Mouse (Mus musculus) MEL (cell line): ENCODE data around the gene P2rx3. TPM values are rescaled to one million over a fixed set of nuclear protein-coding genes. Genes with fewer than 3 reads are reported as not detected.

Source experiments
- DNase-seq: peaks from one replicate; pipeline ENCODE4 v3.0.0; 2011; ENCODE audit warnings: low read depth, low spot score
- H3K27ac ChIP-seq: 2 replicates; pipeline ENCODE4 v1.5.1; 2012; ENCODE audit warnings: low read depth, mild to moderate bottlenecking, control low read depth, low read length, moderate library complexity; ENCODE audit not compliant: control insufficient read depth
- H3K27me3 ChIP-seq, 2 experiments: fragments of 150-350 bp in 1 of 2; sonication (generic) in 1 of 2; 2 replicates each; pipeline ENCODE4 v1.6.1; 2012; ENCODE audit warnings: low read length in 2 of 2, mild to moderate bottlenecking in 2 of 2, improper control_type of control experiment in 1 of 2, moderate library complexity in 1 of 2; ENCODE audit not compliant: insufficient read depth in 2 of 2, control insufficient read depth in 1 of 2
- H3K36me3 ChIP-seq, 2 experiments: 2 replicates each; pipeline ENCODE4 v1.6.1; 2012 to 2014; ENCODE audit warnings: low read length in 2 of 2, improper control_type of control experiment in 1 of 2, inconsistent platforms in 1 of 2, mild to moderate bottlenecking in 1 of 2; ENCODE audit not compliant: insufficient read depth in 2 of 2, control insufficient read depth in 1 of 2
- H3K4me1 ChIP-seq, 2 experiments: fragments of 150-350 bp in 1 of 2; sonication (generic) in 1 of 2; 2 replicates each; pipeline ENCODE4 v1.6.1; 2012; ENCODE audit warnings: low read length in 2 of 2, improper control_type of control experiment in 1 of 2, mild to moderate bottlenecking in 1 of 2; ENCODE audit not compliant: insufficient read depth in 2 of 2, control insufficient read depth in 1 of 2
- H3K4me3 ChIP-seq, 2 experiments: fragments of 150-350 bp in 1 of 2; sonication (generic) in 1 of 2; 2 replicates each; pipeline ENCODE4 v1.5.1; 2012; ENCODE audit warnings: low read depth in 2 of 2, low read length in 2 of 2, mild to moderate bottlenecking in 2 of 2, moderate library complexity in 2 of 2, control low read depth in 1 of 2, improper control_type of control experiment in 1 of 2; ENCODE audit not compliant: control insufficient read depth in 1 of 2, insufficient read depth in 1 of 2
- H3K79me2 ChIP-seq: 2 replicates; pipeline ENCODE4 v1.6.1; 2012; ENCODE audit warnings: mild to moderate bottlenecking, low read length, moderate library complexity; ENCODE audit not compliant: control insufficient read depth, poor library complexity, insufficient read depth
- H3K9ac ChIP-seq: 2 replicates; pipeline ENCODE4 v1.6.1; 2012; ENCODE audit warnings: low read depth, mild to moderate bottlenecking, control low read depth, low read length, moderate library complexity; ENCODE audit not compliant: control insufficient read depth, poor library complexity, severe bottlenecking
- H3K9me3 ChIP-seq: fragments of 150-350 bp; sonication (generic); replicated peaks from 2 replicates; pipeline ENCODE4 v1.6.1; 2012; ENCODE audit warnings: mild to moderate bottlenecking, low read length, improper control_type of control experiment, moderate library complexity; ENCODE audit not compliant: insufficient read depth
- CHD2 ChIP-seq: IDR thresholded peaks from 2 replicates; pipeline ENCODE4 v1.6.1; 2011; ENCODE audit warnings: low read length, improper control_type of control experiment
- CTCF ChIP-seq, 3 experiments: IDR thresholded peaks in 2 of 3; conservative IDR thresholded peaks in 1 of 3; 2 replicates each; pipeline ENCODE4 v1.5.1; 2011 to 2012; ENCODE audit warnings: low read length in 3 of 3, low read depth in 2 of 3, mild to moderate bottlenecking in 2 of 3, improper control_type of control experiment in 1 of 3, inconsistent platforms in 1 of 3, mixed read lengths in 1 of 3, moderate library complexity in 1 of 3; ENCODE audit not compliant: control insufficient read depth in 1 of 3, insufficient read depth in 1 of 3, poor library complexity in 1 of 3, severe bottlenecking in 1 of 3
- HCFC1 ChIP-seq: IDR thresholded peaks from 2 replicates; pipeline ENCODE4 v1.6.1; 2012; ENCODE audit warnings: low read depth, mild to moderate bottlenecking, inconsistent platforms, low read length, improper control_type of control experiment, moderate library complexity
- JUND ChIP-seq: IDR thresholded peaks from 2 replicates; pipeline ENCODE4 v1.6.1; 2011; ENCODE audit warnings: low read depth, mild to moderate bottlenecking, improper control_type of control experiment, low read length
- MAZ ChIP-seq: IDR thresholded peaks from 2 replicates; pipeline ENCODE4 v1.6.1; 2012; ENCODE audit warnings: low read depth, mild to moderate bottlenecking, inconsistent platforms, low read length, improper control_type of control experiment
- MYB ChIP-seq: IDR thresholded peaks from 2 replicates; pipeline ENCODE4 v1.6.1; 2011; ENCODE audit warnings: mild to moderate bottlenecking, low read depth, low read length, improper control_type of control experiment
- NRF1 ChIP-seq: IDR thresholded peaks from 2 replicates; pipeline ENCODE4 v1.6.1; 2014; ENCODE audit warnings: low read depth, mild to moderate bottlenecking, inconsistent platforms, low read length, improper control_type of control experiment, moderate library complexity; ENCODE audit not compliant: poor library complexity, insufficient read depth, severe bottlenecking
- POLR2A ChIP-seq, 2 experiments: IDR thresholded peaks; 2 replicates each; pipeline ENCODE4 v1.6.1; 2011 to 2012; ENCODE audit warnings: low read length in 2 of 2, mild to moderate bottlenecking in 2 of 2, control low read depth in 1 of 2, improper control_type of control experiment in 1 of 2, low read depth in 1 of 2, moderate library complexity in 1 of 2; ENCODE audit not compliant: control insufficient read depth in 1 of 2, insufficient read depth in 1 of 2, poor library complexity in 1 of 2
- POLR2AphosphoS2 ChIP-seq: IDR thresholded peaks from 2 replicates; pipeline ENCODE4 v1.6.1; 2011; ENCODE audit warnings: low read length, improper control_type of control experiment
- RCOR1 ChIP-seq: IDR thresholded peaks from 2 replicates; pipeline ENCODE4 v1.6.1; 2012; ENCODE audit warnings: low read depth, mild to moderate bottlenecking, inconsistent platforms, low read length, improper control_type of control experiment
- SIN3A ChIP-seq: IDR thresholded peaks from 2 replicates; pipeline ENCODE4 v1.6.1; 2012; ENCODE audit warnings: low read length, improper control_type of control experiment, inconsistent platforms
- SMC3 ChIP-seq: IDR thresholded peaks from 2 replicates; pipeline ENCODE4 v1.6.1; 2011; ENCODE audit warnings: low read depth, low read length, improper control_type of control experiment
- TAL1 ChIP-seq: IDR thresholded peaks from 2 replicates; pipeline ENCODE4 v1.6.1; 2012; ENCODE audit warnings: mild to moderate bottlenecking, inconsistent platforms, low read length, moderate library complexity, mixed read lengths
- USF1 ChIP-seq: IDR thresholded peaks from 2 replicates; pipeline ENCODE4 v1.6.1; 2014; ENCODE audit warnings: low read depth, mild to moderate bottlenecking, inconsistent platforms, low read length, improper control_type of control experiment, moderate library complexity
- ZC3H11A ChIP-seq: IDR thresholded peaks from 2 replicates; pipeline ENCODE4 v1.6.1; 2012; ENCODE audit warnings: low read depth, mild to moderate bottlenecking, inconsistent platforms, low read length, improper control_type of control experiment
- ZKSCAN1 ChIP-seq: IDR thresholded peaks from 2 replicates; pipeline ENCODE4 v1.6.1; 2012; ENCODE audit warnings: low read depth, mild to moderate bottlenecking, inconsistent platforms, low read length, improper control_type of control experiment, moderate library complexity
- ZNF384 ChIP-seq: IDR thresholded peaks from 2 replicates; pipeline ENCODE4 v1.6.1; 2012; ENCODE audit warnings: low read depth, mild to moderate bottlenecking, inconsistent platforms, low read length, improper control_type of control experiment
- polyA plus RNA-seq, 2 experiments: library from polyadenylated mRNA; stranded (reverse) in 1 of 2; unstranded in 1 of 2; fragments of >175 nt in 1 of 2; fragments of >200 nt in 1 of 2; gene quantifications; 2 replicates each; pipeline versions ENCODE4 v1.2.1 to v1.2.4; 2012; ENCODE audit warnings: low replicate concordance in 2 of 2, low read depth in 1 of 2; ENCODE audit not compliant: insufficient read length in 2 of 2, insufficient read depth in 1 of 2, missing spikeins in 1 of 2
- total RNA-seq: library from RNA; depleted of rRNA; stranded (reverse); fragments of 300-350 nt; gene quantifications from 2 replicates; pipeline ENCODE4 v1.2.3, GENCODE M21; 2012

The P2rx3 gene
- total and polyA plus RNA-seq, 3 experiments = 0.36 TPM; not detected in 2

- Histone ChIP-seq H3K27me3 (no peaks in the 10 kb centered on the region), H3K36me3 (peaks cover 16 to 17% of the 10 kb centered on the region in 2 experiments), H3K79me2 (no peaks in the 10 kb centered on the region), H3K9ac (no peak overlapping the region), H3K9me3 (no peaks in the 10 kb centered on the region), H3K4me1 (peaks cover 3 to 8% of the 10 kb centered on the region in 2 experiments), H3K27ac (no peak overlapping the region), H3K4me3 (no peak overlapping the region)
- TF ChIP-seq JUND (no peak), POLR2A (IDR thresholded peaks at IDR 0.05; ENCODE audit: control insufficient read depth in 1 of 2, insufficient read depth in 1 of 2, low read depth in 1 of 2, low read length in 2 of 2, poor library complexity in 1 of 2) (no peak), POLR2AphosphoS2 (no peak), CHD2 (no peak), CTCF (IDR thresholded peaks at IDR 0.05 in 2 of 3, conservative IDR thresholded peaks at IDR 0.05 in 1 of 3; ENCODE audit: control insufficient read depth in 1 of 3, insufficient read depth in 1 of 3, low read depth in 2 of 3, low read length in 3 of 3, poor library complexity in 1 of 3, severe bottlenecking in 1 of 3) (no peak), HCFC1 (no peak), TAL1 (no peak)
- no peak for DNase-seq
These were observed 81.8 kb downstream of the P2rx3 start for GRCm38 (mm10) chr2:84955435-84955834.

GRCm38 (mm10) chr2:84952693-84953092, 84.6 kb downstream of the P2rx3 start:
- Histone ChIP-seq H3K27ac (no peak overlapping the region), H3K27me3 (no peaks in the 10 kb centered on the region)

GRCm38 (mm10) chr2:84952251-84952650, 85.0 kb downstream of the P2rx3 start:
- no peak overlapping the region for H3K9ac ChIP-seq
- no peak overlapping the region for H3K27ac ChIP-seq
- DNase-seq = no peak
- peaks cover 0 to 34% of the 10 kb centered on the region in 2 experiments; a peak in 3 of 4 replicates for H3K36me3 ChIP-seq
- H3K4me1 ChIP-seq = no peaks in the 10 kb centered on the region
- TF ChIP-seq USF1 = no peak
- TF ChIP-seq NRF1 = no peak
- no peak for TF ChIP-seq ZNF384
- no peak for TF ChIP-seq TAL1
- TF ChIP-seq JUND = no peak
- TF ChIP-seq, all 39 proteins: peak for 0
- Histone ChIP-seq H3K4me3 (no peak overlapping the region), H3K9me3 (no peaks in the 10 kb centered on the region), H3K79me2 (no peaks in the 10 kb centered on the region), H3K27me3 (no peaks in the 10 kb centered on the region)

More at GRCm38 (mm10) chr2:84952693-84953092, 84.6 kb downstream of the P2rx3 start:
- Histone ChIP-seq H3K4me3 (no peak overlapping the region), H3K9ac (no peak overlapping the region), H3K4me1 (no peaks in the 10 kb centered on the region), H3K79me2 (no peaks in the 10 kb centered on the region), H3K9me3 (no peaks in the 10 kb centered on the region), H3K36me3 (peaks cover under 1 to 33% of the 10 kb centered on the region in 2 experiments; a peak in 3 of 4 replicates)
- DNase-seq = no peak
- TF ChIP-seq SMC3 (no peak), MAZ (no peak), RCOR1 (no peak), ZKSCAN1 (no peak), ZC3H11A (no peak), SIN3A (no peak), MYB (no peak)
